Mouse (Mus musculus): ENCODE results near the gene Cdkal1.

Cdkal1 gene

DNA sequence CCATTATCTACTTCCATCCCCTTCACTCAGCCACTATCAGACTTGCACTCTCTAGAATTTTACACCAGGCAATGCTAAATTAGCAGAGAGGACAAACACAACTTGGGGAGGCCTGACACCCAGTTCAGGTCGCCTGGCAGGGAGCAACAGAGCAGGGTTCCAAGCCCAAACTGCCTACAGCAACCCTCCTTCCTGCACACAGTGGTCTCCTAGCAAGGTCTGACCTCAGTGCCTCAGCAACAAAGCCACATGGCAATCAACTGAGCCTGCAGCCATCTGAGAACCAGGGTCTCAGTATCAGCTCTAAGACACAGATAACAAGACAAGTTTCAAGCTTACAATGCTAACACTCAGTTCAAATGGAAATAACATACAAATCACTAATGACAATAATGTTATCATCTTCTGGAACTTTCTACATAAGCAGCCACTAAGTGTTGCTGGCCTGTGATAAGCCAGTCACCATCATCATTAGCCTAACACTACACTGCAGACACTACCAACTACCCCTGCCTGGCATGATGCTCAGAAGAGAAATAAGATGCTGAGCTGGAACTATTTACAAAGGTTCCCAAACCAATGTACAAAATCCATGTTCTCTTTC lies 231.7 kb downstream of the Cdkal1 start:
- DNase-seq, result no peak

DNA sequence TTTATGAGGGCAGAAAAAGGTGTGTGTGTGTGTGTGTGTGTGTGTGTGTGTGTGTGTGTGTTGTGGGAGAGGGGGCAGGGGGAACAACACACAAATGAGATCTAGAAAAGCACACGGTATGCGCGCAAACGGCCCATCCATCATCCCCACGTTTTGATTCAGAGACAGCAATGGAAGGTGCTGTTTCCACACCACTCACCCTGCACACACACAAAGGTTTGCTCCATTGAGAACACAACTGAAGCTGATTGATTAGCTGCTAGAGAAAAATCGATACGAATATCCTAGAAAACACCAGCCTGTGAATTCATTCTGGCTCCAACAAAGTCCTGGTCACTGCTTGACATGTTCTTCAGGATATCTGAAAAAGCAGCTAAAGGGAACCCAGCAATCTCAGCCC lies 233.6 kb downstream of the Cdkal1 start:
- no peak for DNase-seq

DNA sequence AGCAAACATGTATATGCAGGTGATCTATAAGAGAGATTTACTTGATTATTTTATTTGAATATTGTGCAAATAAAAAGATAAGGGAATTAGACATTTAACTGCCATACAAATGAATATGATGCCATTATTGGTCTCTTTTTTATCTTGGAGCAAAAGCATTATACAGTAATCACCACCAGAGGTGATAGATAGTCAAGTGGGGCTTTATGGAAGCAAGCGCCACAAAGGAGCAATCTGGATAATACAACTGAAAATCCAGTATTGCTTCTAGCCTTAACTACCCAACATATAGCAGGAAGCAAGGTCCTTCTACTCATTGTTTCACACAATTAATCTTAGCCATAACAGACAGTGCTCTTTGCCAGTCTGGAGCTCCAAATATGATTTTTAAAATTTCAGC lies 234.1 kb downstream of the Cdkal1 start:
- no peak for DNase-seq

DNA sequence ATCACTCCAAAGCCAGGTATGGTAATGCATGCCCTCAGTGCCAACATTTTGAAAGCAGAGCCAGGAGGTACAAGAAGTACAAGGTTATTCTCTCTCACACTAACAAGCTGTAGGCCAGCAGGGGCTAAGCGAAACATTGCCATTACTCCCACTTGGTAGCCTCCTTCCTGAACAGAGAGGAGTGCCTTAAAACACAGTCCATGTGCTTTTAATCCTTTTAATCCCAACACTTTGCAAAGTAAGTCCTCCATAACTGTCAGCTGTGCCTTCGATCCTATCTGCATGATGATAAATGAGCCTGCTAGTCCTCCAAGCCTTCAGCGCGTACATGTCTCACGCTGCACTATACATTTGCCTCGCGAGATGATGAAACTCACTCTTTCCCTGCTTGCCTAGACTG lies 234.6 kb downstream of the Cdkal1 start:
- no peak for DNase-seq

DNA sequence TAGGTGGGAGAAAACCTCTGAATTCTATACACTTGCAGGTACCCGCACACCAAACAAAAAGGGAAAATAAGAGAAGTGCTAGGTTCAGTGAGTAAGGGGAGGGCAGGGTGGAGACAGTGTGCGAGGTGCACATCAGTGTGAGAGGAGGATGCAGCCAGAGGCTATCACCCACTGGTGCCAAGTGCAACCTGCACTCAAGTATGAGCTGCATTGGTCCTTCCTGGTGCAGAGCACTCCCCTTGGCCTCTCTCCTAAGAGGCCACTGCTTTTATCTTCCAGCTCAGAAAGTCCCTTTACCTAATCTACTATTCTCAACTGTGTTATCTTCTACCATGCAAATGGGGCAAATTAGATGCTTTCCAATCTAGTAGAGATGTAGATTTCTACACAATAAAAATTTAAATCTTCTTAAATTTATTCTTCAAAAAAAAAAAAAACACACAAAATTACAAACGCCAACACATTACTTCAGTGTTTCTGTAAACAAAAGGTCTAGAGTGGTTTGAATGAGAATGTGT lies 238.8 kb downstream of the Cdkal1 start:
- DNase-seq, result no peak

DNA sequence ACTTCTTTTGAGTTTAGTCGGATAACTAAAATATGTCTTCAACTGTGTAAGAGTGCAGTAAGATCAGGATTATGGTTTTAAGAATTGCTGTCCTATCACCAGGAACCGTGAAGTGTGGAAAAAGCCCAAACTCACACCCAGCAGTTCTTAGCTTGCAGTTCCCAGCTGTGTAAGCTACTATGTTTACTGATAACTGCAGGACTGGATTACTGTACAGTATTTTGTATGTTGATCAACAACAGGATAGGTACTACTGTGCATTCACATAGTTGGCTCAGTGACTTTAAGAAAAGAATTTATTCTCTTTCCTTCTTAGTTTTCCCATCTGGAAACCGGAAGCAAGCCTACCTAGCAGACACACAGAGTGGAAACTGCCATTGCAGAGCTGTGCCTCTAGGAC lies 239.5 kb downstream of the Cdkal1 start:
- no peak for DNase-seq

DNA sequence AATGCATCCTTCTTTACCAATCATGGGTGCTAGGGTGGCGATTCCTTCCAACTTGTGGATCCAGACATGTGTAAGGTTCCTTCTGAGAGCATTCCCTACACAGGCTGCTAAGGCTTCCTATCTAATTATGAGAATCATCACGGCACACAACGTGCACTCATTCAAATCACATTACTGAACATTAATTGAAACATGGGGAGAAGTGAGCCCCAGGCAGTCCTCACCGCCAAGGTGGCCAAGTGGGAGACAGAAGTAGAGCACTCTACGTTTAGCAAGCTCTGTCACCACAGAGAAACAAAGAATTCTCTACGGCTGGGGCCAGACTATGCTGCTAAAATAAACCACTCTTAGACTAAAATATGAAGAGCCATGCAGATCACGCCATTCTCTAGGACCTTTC lies 240.4 kb downstream of the Cdkal1 start:
- no peak for DNase-seq

DNA sequence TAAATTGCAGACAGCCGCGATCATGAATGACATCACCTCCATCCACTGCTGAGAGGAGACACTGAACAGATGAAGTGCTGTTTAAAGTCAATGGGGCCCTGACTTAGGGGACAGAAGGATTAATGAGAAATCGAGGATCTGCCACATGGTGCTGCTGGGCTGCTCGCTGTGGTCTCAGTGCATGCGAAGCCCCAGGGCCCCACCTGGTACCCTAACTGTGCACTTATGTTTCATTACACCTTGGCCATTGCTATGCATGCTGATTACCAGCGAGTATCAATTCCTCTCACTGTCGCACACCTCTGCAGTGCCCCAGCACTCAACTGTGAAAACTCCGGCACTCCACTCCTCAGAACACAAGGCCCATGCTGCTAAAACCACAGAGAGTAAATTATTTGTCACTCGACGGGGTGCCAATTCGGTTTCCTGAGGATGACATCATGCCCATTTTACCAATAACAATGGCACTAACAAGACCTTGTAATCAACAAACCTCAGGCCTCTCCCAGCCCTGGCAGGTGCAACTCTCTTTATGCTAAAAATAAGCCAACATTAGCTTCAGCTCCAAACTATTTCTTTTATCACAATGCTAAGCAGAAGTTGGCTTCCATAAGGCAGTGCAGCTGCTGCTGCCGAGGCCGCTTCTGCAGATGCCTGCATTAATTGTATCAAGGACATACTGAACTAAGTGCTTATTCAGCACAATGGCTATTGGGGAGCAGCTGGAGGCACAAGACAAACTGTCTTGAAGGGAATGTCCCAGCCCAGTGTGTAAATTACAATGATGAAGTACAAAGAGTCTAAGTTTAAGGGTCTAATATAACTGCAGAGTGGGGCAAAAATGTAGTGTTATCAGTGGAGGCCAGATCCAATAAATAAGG lies 245.2 kb downstream of the Cdkal1 start:
- peak; percentile 73 for DNase-seq

DNA sequence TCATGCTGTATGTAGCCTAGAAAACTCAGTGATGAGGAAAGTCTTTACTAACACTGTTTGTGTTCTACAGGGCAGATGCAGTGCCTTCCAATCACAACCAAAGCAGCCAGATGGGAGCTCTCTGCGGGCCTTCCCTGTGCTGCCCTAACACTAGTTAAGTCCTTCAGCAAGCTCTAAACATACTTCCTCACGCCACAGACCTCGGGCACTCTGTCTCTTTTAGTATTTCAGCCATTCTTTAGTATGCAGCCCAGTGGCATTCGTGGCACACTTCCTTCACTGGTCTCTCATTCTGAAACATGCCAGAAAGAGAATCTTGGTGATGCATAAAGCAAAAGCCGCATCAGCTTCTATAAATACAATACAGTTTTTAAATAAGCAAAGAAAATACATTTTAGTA lies 246.0 kb downstream of the Cdkal1 start:
- no peak for DNase-seq

DNA sequence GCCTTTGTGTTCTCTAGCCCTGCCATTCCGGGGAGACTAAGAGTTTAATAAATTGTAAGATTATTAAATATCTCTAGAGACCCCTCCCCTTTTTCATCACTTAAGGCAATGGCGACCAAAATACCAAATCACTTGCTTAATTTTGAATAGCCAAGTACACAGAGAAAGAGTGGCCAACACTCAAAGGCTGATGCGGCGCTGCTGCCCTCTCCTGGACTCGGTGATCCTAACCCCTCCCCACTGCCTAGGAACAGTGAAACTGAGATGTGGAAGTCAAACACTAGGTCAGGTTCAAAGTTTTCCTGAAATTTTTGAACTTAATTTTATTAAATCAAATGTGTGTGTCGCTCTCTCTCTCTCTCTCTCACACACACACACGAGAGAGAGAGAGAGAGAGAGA lies 251.2 kb downstream of the Cdkal1 start:
- peak; percentile 84 for DNase-seq

DNA sequence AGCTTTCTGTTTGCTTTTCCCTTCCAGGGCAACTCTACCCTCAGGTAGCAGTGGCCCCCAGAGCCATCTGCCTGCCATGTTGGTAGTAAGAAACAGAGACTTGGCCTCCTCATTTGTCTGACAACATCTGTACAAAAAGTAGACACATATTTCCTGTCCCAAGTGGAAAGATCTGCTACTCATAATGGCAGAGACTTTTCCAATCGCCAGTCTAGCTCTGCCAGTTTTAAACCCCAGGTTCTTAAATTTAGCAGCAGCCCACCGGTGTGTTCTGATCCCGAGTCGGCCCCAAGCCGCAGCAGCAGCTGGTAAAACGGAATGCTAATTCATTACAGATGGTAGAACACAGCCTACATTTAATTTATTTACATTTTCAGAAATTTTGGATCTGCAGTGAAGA lies 251.9 kb downstream of the Cdkal1 start:
- DNase-seq, result no peak

DNA sequence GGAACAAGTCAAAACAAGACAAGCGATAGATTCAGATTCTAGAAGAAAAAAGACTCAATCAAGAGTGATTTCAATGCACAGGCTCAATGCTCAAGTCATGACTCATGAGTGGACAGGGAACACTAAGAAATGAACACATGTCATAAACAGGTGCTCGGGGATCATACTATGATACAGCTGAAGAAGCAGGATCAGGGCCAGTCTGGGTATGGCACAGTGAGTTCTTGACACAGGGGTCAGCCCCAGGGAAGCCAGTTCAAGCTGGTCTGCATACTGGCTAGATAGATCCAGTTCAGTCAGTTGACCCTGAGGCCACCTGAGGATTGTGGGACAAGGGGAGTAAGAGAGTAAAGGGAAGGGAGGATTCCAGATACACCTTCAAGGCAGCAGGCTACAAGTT lies 254.4 kb downstream of the Cdkal1 start:
- peak; percentile 28 for DNase-seq

DNA sequence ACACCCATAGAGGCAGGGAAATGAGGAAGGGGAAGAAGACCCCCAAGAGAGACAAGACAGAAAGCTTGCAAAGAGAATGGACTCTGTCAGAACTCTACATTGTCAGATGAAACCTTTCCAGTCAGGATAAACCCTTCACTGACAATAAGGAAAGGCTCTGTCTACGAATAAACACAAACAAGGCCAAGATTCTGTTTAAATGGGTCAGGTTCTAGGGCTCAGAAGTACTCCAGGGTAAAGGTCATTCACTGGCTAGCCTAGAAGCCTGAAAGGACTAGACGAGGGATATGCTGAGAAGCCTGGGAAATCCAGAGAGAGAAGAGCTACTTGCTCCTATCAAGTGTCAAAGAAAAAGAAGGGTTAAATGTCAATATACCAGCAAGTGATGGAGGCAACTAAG lies 255.8 kb downstream of the Cdkal1 start:
- no peak for DNase-seq

DNA sequence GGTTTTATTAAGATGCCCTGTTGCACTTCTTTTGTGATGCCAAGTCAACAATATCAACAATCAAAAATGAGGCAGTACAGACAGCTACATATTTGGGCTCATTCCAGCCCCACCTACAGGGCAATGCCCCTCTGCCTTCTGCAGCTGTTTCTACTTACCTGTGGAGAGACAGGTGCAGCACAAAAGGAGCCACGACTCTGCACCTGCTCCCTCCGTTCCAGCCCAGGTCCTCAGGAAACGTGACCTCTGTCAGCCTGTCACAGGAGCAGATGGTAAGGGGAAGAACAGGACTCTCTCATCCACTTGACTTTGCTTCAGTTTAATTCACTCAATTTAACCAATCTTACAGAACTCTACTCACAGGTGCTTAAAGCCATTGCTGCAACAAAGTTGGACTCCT lies 258.7 kb downstream of the Cdkal1 start:
- DNase-seq, result no peak

DNA sequence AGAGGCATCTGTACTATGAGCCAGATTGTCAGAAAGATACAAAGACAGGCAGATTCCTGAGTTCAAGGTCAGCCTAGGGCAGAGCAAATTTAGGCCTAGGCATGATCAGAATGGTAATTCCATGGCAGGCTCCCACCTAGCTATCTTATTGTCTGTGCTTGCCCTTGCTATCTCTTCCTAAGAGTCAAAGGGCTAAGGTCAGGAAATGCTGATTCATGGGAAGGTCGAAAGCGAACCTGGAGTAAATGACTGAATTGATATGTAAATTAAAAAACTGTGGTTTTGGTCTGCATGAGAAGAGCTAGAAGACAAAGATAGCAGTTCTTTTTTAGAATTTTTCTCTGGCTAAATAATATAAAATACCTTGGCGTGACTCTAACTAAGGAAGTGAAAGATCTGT lies 262.4 kb downstream of the Cdkal1 start:
- DNase-seq, result no peak

DNA sequence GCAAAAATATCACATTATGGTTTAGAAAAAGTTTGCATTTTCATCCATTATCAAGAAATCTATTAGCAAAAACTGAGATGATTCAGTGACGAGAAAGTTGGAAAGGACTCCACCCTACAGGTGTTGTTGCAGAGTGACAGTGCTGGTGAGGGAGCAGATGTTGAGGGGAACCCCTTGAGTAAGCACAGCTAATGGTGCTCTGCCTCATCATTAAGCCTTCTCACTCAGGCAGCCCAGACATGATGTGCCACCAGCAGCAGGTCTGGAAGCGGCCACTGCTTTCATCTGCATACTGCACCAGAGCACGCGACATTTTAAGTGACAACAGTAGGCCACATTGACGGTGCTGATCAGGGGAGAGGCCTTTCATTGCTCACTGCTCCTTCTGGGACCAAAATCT lies 264.8 kb downstream of the Cdkal1 start:
- DNase-seq, result no peak

DNA sequence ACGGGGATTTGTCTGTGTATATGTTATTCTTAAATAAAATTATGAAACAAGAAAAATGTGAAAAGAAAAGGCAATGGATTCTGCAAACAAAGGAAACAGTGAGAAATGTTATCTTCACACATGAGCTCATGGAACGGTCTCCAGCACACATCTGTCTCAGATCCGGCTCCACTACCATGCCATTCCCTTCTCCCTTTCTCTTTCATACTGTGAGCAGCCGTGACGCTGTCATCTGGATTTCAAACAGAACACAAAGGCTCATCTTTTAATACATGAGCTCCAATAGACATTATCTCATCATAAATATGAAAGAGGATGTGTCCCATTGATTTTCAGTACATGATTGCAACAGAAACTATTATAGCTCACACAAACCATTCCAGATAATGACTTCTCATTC lies 265.3 kb downstream of the Cdkal1 start:
- no peak for DNase-seq

DNA sequence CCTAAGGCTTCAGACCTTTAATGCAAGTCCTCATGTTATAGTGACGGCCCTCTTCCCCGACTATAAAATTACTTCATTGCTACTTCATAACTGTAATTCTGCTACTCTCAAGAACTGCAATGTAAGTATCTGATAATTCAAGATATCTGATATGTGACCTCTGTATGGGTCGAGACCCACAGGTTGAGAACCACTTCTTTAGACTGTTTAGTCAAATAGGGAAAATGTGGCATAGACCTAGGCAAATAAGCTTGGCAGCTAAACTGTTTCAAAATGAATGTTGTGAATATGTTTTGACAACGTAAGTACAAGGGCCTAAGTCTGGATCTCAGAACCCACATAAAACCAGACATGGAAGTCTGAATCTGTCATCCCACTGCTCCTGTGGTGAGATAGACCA lies 266.8 kb downstream of the Cdkal1 start:
- DNase-seq, result no peak

DNA sequence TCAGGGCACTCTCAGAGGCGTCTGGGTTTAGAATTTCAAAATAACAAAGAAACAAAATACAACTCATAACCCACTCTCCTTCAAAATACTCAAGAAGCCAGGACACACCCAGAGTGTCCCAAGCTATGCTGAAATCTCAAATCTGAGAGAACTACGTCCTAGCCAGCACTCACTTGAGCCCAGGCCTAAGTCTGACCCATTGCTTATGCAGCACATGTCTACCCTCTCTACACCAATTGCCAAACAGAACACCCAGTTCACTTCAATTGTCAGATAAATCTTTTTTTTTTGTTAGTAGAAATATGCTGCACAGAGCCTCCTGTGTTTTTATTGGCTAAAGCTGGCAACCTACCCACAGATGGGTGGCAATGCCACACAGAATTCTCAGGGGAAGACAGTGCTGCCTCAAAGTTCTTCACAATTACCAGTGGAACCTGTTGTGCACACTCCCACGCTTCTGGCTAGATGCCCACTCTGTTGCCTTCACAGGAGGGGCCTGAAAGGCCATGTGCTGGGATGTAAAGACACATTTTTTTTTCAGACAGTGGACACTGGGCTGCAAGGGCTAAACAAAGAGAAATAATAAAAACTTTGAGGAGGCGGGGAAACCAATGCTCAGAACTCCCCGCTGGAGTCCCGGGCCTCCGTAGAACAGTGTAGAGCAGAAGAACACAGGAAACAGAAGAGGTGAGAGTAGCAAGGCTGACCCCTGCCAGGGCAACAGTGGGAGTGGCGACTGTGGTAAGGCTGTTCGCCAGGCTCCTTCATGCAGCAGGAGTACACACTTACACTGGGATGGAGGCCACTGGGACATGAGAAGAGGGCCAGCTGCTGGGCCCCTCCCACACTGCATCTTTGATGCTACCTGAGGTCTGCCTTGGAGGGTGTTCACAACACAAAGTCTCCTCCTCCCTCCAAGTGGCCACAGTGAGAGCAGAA lies 273.4 kb downstream of the Cdkal1 start:
- DNase-seq, result peak; percentile 26

DNA sequence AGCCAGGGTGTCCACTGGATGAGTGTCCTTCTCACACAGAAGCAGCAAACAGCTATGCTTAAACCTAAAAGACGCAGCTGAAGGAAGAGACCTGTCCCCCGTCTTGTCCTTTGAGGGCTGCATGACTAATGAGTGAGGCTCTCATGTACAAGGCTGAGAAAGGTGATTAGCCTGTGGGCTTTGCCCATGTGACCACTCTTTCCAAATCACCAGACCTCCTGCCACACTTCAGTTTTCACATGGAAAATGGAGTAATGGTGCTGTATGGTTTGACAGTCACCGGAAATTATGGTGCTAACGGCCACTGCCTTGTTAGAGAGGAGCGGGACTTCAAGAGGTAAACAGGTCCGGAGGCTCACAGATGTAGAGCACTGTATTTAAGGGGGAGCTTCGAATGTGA lies 274.7 kb downstream of the Cdkal1 start:
- no peak for DNase-seq

DNA sequence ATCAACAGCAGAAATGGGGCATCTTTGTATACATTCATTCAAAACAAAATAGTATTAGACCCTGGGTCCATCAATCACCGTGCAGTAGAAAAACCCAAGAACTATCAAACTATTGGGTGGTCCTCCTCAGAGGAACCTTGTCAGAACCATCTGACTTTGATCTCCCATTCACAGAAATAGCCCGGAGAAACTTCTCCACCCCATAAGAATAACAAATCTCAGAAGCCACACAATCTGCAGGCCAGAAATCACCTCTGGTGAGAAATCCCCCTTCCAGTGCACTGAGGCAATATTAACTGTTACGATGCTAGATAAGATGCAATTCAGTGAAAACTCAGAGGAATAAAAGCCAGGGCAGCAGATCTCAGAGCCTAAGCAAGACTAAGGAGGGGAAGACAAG lies 275.5 kb downstream of the Cdkal1 start:
- DNase-seq, result no peak

DNA sequence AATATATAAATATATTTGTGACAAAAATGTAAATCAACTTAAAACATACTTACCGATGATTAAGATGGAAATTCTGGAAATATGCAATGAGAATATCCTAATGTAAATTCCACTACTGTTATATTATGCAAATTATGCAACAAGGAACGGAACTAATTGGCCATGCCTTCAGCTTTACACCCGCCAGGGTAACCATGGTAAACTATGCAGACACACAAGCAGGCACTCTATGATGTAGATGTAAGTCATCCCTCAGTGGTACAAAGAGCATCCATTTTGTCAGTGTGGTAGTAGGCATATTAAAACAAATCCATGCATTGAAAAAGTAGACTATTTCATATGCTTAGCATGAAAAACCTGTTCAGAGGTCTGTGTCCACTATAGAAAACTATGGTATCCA lies 276.9 kb downstream of the Cdkal1 start:
- no peak for DNase-seq

DNA sequence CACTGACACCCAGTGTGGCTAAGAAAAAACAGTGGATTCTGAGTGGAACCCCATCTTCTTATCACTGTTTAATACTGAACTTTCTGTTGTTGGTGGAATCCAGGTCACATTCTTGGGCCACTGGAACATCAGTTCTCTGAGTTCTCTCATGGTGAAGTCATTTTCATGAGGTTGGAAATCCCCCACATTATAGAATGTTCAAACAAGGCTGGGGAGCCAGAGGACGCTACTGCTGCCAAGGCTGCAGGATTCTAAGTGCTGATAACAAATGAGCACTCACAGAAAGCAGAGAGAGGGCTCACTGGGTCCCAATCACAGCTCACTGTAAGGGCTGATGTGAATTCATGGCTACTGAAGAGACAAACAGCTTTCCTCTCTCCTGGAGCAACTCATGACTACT lies 280.7 kb downstream of the Cdkal1 start:
- no peak for DNase-seq
